Mouse (Mus musculus) brain, embryonic 14.5 days (tissue): Measurements from ENCODE around the gene Comtd1. TPM values are rescaled to one million over a fixed set of nuclear protein-coding genes. Genes with fewer than 3 reads are reported as not detected.

Source experiments
- DNase-seq: peaks from one replicate; pipeline ENCODE4 v3.0.0-alpha.2; 2011; ENCODE audit warnings: low read depth
- CTCF ChIP-seq: fragments of 200-500 bp; IDR thresholded peaks from 2 replicates; pipeline ENCODE4 v1.5.1; 2012; ENCODE audit warnings: inconsistent platforms, mild to moderate bottlenecking, moderate library complexity, borderline replicate concordance; ENCODE audit not compliant: insufficient read depth, insufficient read length; ENCODE audit errors: extremely low read depth
- POLR2A ChIP-seq: fragments of 200-500 bp; IDR thresholded peaks from 2 replicates; pipeline ENCODE4 v1.6.1; 2012; ENCODE audit warnings: mild to moderate bottlenecking, inconsistent platforms, borderline replicate concordance; ENCODE audit not compliant: poor library complexity, insufficient read depth, insufficient read length, severe bottlenecking; ENCODE audit errors: extremely low read depth
- polyA plus RNA-seq: library from polyadenylated mRNA; depleted of rRNA; stranded (reverse); fragments of >200 nt; gene quantifications from 2 replicates; pipeline ENCODE4 v1.2.3, GENCODE M21; 2012; rRNA removed

Comtd1 gene
- 24.4 and 26.9 TPM in 2 replicates for polyA plus RNA-seq

DNA sequence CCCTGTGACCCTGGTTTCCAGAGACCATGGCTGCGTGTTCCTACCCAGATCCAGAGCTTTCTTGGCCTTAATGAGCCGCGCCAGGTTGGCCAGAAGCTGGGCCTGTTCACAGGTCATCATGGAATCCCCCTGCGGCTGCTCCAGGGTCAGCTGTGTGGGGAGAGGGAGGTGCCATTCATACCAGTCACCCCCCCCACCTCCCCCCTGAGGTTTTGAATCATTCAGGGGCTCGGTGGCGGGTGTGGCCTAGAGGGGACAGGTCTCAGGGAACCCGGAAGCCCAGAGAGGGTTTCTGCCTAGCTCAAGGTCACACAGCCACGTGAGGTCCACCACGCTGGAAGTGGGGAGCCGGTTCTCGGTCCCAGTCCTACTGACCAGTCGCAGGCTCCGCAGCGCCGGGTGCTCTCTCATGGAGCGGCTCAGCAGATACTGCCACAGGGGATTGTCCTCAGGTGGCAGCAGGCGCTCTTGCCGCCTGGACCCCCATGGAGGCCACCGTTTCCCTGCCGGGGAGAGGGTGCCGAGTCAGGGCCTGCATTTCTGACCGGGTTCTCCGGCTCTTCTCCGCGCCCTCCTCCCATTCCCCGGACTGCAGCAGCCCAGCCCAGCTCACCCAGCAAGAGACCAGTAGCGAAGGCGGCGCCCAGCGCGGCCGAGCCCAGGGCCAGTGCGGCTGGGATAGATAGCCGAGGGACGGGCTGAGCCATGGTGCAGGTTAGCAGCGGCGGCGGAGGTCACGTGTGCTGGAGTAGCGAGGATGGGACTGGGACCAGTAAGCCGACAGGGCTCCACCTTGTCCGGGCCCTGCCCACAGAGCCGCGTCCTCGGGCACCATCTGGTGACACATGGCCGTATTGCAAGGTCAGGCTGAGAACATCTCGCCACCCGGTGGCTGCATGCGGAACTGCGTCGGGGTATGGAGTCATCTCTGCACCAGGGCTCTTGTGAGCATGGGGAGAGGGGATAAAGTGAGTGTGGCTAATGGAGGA lies at the start of gene Comtd1:
TSS of gene Comtd1 (minus strand) at position 812 of the 989 bp plus-strand sequence.
- TF ChIP-seq POLR2A (peak; percentile 43; the same call in 1 of the 2 replicates), CTCF (peak; percentile 100)

DNA sequence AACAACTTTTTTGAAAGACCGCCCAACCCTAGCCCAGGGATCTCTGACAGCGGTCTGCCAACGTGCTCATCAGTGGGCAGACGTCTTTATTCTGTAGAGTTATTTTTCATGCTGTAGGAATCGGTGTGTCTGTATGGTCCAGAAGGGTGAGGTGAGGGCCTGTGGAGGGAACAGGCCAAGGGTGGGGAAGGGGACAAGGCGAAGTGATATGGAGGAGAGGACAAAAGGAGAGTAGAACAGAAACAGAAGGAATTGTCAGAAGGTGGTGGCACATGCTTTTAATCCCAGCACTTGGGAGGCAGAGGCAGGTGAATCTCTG lies 43.5 kb upstream of the Comtd1 start:
- TF ChIP-seq CTCF (no peak), POLR2A (no peak)
- no peak for DNase-seq

More for the DNA sequence above, at the start of gene Comtd1:
- DNase-seq: peak; percentile 96

DNA sequence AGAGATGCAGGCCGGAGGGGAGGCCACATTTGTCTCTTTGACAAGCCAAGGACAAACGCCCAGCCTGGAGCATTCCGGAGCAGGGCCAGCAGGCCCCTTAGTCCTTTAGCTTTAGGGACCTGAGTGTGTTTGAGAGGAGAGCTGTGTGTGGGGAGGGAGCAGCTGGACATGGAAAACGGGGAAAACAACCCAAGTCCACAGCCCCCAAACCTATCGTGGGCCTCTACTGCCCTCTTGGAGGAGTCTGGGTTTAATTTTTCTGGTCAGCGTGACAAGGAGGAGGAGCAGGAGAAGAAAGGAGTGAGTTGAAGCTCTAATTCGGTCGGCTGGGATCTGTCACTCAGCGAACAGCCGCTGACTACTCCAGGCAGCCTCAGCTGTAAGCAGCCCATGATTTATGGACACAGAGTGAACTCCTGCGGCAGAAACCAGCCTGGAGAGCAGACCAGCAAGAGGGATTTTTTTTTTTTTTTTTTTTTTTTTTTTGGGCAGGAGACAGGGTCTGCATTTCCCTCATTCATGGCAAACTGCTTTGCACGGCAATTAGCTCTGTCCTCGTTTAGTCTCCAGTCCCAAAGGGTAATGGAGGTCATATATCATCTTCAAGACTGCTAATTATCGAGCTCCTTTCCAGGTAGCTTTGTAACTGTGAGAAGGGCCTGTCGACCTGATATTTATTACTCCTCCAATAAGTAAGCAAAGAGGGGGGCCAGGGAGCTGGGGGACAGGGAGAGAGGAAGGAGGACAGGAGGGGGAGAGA lies 43.0 kb upstream of the Comtd1 start:
- peak; percentile 52 for DNase-seq

DNA sequence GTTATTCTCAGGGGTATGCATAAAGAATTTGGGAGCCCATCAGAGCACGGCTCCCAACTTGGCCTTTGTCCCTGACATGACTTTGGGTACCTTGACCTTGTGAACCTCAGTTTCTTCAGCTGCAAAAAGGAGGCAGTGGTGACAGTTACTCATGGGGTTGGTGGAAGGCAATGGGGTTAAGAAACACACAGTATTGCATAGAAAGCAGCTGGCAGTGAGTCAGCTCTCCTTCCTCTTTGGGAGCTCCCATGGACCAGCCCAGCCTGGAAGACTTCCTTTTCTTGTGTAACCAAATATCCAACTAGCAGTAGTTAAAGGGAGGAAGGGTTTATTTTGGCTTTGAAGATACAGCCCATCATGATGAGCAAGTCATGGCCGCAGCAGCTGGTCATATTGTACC lies 41.7 kb upstream of the Comtd1 start:
- no peak for DNase-seq
- TF ChIP-seq POLR2A (no peak), CTCF (no peak)

More for the DNA sequence above, 43.0 kb upstream of the Comtd1 start:
- TF ChIP-seq POLR2A: no peak
- TF ChIP-seq CTCF: no peak

DNA sequence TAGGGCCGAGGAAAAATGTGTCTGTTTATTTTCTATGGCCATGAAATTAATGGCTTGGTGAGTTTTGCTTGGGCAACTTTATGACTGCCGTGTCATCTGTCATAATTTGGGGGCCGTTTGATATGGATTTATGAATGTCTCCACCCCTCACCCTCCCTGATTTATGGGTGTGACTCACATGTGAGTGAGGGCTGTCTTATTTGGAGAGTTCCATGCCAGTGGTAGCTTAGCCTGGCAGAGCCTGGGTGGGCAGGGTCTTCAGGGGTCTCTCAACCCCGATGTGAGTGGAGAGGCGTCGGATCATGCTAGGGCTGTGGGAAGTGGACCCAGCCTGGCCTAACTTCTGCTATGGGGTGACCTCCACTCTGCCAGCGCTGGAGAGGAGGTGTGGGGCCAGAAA lies 18.0 kb upstream of the Comtd1 start:
- no peak for DNase-seq
- TF ChIP-seq CTCF (no peak), POLR2A (no peak)

DNA sequence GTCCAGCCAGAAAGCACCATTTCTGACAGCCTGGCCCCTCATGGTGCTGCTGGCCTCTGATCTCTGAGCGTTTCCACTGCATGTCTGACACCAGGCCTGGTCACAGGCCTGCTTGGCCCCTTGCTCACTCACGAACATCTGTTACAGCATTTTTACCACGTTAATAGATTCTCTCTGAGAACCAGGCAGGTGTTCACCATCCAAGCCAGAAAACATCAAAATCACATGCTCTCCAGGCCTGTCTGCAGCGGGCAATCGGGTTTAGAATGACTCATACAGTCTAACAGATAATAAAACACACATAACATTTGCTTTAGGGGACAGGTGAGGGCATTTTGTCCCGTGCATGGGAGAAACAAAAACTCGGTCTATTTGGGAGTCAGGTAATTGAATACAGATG lies 17.5 kb upstream of the Comtd1 start:
- TF ChIP-seq POLR2A: no peak
- TF ChIP-seq CTCF: no peak
- DNase-seq: no peak

DNA sequence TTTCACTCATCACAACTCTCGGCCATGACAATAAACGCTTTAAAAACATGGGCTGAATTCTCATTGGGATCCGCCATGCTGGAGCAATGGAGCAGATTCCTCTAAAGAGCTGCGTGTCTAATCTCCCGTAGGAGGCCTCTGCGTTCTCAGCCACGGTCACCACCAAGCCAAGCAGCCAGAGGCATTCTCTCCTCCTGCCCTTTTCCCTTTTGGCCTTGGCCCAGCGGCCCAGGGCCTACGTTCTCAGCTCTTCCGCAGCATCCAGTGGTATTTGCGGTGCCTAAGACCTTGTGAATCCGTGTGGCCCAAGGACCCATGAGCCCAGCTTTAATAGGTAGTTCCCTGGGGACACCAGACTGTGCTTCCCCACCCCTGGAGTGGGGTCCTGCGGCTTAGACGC lies 8.1 kb upstream of the Comtd1 start:
- TF ChIP-seq CTCF: no peak
- no peak for DNase-seq

DNA sequence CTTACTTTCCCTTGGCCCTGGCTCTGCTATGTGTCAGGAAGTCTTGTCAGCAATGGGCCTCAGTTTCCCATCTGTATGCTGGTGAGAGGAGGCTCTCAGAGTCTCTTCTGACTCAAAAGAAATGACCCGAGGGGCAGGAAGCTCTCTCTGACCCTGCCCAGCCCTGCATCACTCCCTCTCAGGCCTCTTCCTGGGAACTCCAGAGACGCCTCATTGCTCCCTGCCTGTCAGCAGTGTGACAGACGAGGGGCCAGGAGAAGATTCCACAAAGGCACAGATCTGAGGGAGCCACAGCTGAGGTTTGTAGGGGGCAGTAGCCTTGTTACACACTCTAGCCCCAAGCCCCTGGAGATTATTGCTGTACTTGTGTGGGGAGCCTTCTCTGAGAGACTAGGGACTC lies 7.2 kb upstream of the Comtd1 start:
- DNase-seq: no peak
- no peak for TF ChIP-seq CTCF
- no peak for TF ChIP-seq POLR2A

DNA sequence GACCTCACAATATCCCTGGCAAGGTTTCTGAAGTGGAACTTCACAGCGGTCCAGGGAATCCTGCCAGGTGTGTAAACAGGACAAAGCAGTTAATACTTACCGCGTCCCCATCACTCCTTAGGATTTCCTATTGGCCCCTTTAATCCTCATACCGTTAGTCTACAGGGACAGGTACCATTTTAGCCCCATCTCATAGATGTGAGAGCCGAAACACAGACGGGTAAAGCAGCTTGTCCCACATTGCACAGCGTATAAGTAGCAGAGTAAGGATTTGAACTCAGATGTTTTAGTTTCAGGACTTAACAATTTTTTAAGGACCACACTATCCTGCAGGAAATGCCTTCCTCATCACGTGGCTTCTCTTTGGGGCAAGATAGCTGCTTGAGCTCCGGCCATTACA lies 5.5 kb upstream of the Comtd1 start:
- TF ChIP-seq POLR2A (no peak), CTCF (no peak)
- peak; percentile 17 for DNase-seq

DNA sequence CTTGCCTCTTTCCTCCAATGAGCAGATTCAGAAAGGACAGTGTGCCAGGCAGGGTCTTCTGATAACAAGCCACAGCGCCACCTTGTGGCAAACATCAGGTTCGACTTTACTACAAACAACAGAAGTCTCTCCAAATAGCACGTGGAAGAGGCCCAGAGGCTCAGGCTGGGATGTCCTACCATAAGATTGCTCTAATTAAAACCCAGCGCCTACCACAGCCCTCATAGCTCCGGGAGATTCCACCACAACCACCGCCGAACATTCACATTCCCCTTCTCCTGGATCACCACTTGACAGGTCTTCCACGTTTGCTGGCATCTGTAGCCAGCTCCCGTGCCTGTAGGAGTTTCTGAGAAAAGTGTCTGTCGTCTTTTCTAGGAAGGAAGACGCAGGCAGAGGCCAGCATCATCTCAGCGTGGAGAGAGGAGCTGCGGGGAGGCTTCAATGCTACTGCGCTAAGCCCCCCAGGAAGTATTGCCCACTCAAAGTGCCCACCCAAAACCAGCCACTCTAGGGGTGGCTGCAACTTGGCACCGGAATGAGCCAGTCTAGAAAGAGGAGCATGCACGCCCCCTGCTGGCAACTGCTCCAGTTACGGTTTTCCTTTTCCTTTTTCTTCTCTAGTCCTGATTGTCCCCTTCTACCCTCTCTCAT lies 4.8 kb upstream of the Comtd1 start:
- TF ChIP-seq CTCF: peak; percentile 78
- no peak for TF ChIP-seq POLR2A
- peak; percentile 95 for DNase-seq
